Mouse (Mus musculus): ENCODE results near the gene Akr1c18. TPM values are rescaled to one million over a fixed set of nuclear protein-coding genes. Genes with fewer than 3 reads are reported as not detected.
A peak's percentile ranks its signal among the peaks of the same experiment; 100 is the strongest.
"Not testable (repeated sequence)": the region's sequence is repeated elsewhere in the genome, so short reads cannot be mapped to it uniquely, and the experiment has no call there.

The Akr1c18 gene
- total and polyA plus RNA-seq, 2 experiments from 2014 or later: not detected

GRCm38 (mm10) chr13:4133070-4133469, 17.4 kb downstream of the Akr1c18 start:
- TF ChIP-seq CTCF (IDR thresholded peaks at IDR 0.05): peak; percentile 37
- no peaks in the 10 kb centered on the region for H3K4me1 ChIP-seq (ENCODE audit: insufficient read depth, low read length)
- ATAC-seq (ENCODE audit: low FRiP score): no peak
- DNase-seq (ENCODE audit: low spot score): no peak
- H3K4me3 ChIP-seq (ENCODE audit: low read depth, low read length): no peak overlapping the region
- WGBS: 33% methylated on average over 2 of the region's 2 CpGs
- no peaks in the 10 kb centered on the region for H3K27me3 ChIP-seq (ENCODE audit: insufficient read depth, low read length)
- H3K4me2 ChIP-seq (ENCODE audit: low read depth, low read length, poor library complexity, severe bottlenecking): no peak overlapping the region
- no peak overlapping the region for H3K9ac ChIP-seq (replicated peaks; ENCODE audit: low read length, poor library complexity, severe bottlenecking)
- no peak overlapping the region for H3K27ac ChIP-seq (ENCODE audit: low read depth, low read length)
- H3K9me3 ChIP-seq (ENCODE audit: low read length): no peaks in the 10 kb centered on the region
- H3K36me3 ChIP-seq (ENCODE audit: insufficient read depth, low read length): no peaks in the 10 kb centered on the region

GRCm38 (mm10) chr13:4131721-4132120, 18.7 kb downstream of the Akr1c18 start:
- Histone ChIP-seq H3K27me3 (ENCODE audit: insufficient read depth, low read length) (no peaks in the 10 kb centered on the region), H3K27ac (ENCODE audit: low read depth, low read length) (no peak overlapping the region), H3K9ac (replicated peaks; ENCODE audit: low read length, poor library complexity, severe bottlenecking) (no peak overlapping the region), H3K4me3 (ENCODE audit: low read depth, low read length) (no peak overlapping the region), H3K4me2 (ENCODE audit: low read depth, low read length, poor library complexity, severe bottlenecking) (no peak overlapping the region), H3K4me1 (ENCODE audit: insufficient read depth, low read length) (no peaks in the 10 kb centered on the region), H3K36me3 (ENCODE audit: insufficient read depth, low read length) (no peaks in the 10 kb centered on the region), H3K9me3 (ENCODE audit: low read length) (no peaks in the 10 kb centered on the region)
- 76% methylated on average over 3 of the region's 3 CpGs for WGBS
- ATAC-seq (ENCODE audit: low FRiP score) (no peak), DNase-seq (ENCODE audit: low spot score) (no peak)
- TF ChIP-seq CTCF (IDR thresholded peaks at IDR 0.05): no peak

GRCm38 (mm10) chr13:4131317-4131716, 19.1 kb downstream of the Akr1c18 start:
- no peak for TF ChIP-seq CTCF (IDR thresholded peaks at IDR 0.05)
- ATAC-seq (ENCODE audit: low FRiP score): no peak

GRCm38 (mm10) chr13:4129100-4129499, 21.4 kb downstream of the Akr1c18 start:
- 47% methylated on average over 5 of the region's 5 CpGs for WGBS
- H3K4me3 ChIP-seq (ENCODE audit: low read depth, low read length): no peak overlapping the region
- H3K27ac ChIP-seq (ENCODE audit: low read depth, low read length): no peak overlapping the region
- DNase-seq (ENCODE audit: low spot score): peak; percentile 8
- H3K36me3 ChIP-seq (ENCODE audit: insufficient read depth, low read length): no peaks in the 10 kb centered on the region
- no peak overlapping the region for H3K9ac ChIP-seq (replicated peaks; ENCODE audit: low read length, poor library complexity, severe bottlenecking)
- peak; percentile 66 for TF ChIP-seq CTCF (IDR thresholded peaks at IDR 0.05)
- H3K9me3 ChIP-seq (ENCODE audit: low read length): no peaks in the 10 kb centered on the region
- no peak overlapping the region for H3K4me2 ChIP-seq (ENCODE audit: low read depth, low read length, poor library complexity, severe bottlenecking)
- no peaks in the 10 kb centered on the region for H3K27me3 ChIP-seq (ENCODE audit: insufficient read depth, low read length)
- ATAC-seq (ENCODE audit: low FRiP score): no peak
- no peaks in the 10 kb centered on the region for H3K4me1 ChIP-seq (ENCODE audit: insufficient read depth, low read length)

More at GRCm38 (mm10) chr13:4131317-4131716, 19.1 kb downstream of the Akr1c18 start:
- Histone ChIP-seq H3K4me1 (ENCODE audit: insufficient read depth, low read length) (no peaks in the 10 kb centered on the region), H3K27ac (ENCODE audit: low read depth, low read length) (no peak overlapping the region), H3K4me2 (ENCODE audit: low read depth, low read length, poor library complexity, severe bottlenecking) (no peak overlapping the region), H3K4me3 (ENCODE audit: low read depth, low read length) (no peak overlapping the region), H3K27me3 (ENCODE audit: insufficient read depth, low read length) (no peaks in the 10 kb centered on the region), H3K9me3 (ENCODE audit: low read length) (no peaks in the 10 kb centered on the region), H3K9ac (replicated peaks; ENCODE audit: low read length, poor library complexity, severe bottlenecking) (no peak overlapping the region), H3K36me3 (ENCODE audit: insufficient read depth, low read length) (no peaks in the 10 kb centered on the region)
- WGBS: 71% methylated on average over 1 of the region's 1 CpGs
- no peak for DNase-seq (ENCODE audit: low spot score)

GRCm38 (mm10) chr13:4125846-4126245, 24.6 kb downstream of the Akr1c18 start:
- DNase-seq (ENCODE audit: low spot score); ATAC-seq (ENCODE audit: low FRiP score); H3K9me3 ChIP-seq (ENCODE audit: low read length); H3K4me1 ChIP-seq (ENCODE audit: insufficient read depth, low read length); H3K4me2 ChIP-seq (ENCODE audit: low read depth, low read length, poor library complexity, severe bottlenecking); H3K36me3 ChIP-seq (ENCODE audit: insufficient read depth, low read length); H3K27ac ChIP-seq (ENCODE audit: low read depth, low read length); H3K27me3 ChIP-seq (ENCODE audit: insufficient read depth, low read length); H3K4me3 ChIP-seq (ENCODE audit: low read depth, low read length); H3K9ac ChIP-seq (replicated peaks; ENCODE audit: low read length, poor library complexity, severe bottlenecking): not testable (repeated sequence)
- 66% methylated on average over 1 of the region's 1 CpGs for WGBS

- not testable (repeated sequence) for ATAC-seq (ENCODE audit: low FRiP score); H3K4me3 ChIP-seq (ENCODE audit: low read depth, low read length); H3K9ac ChIP-seq (replicated peaks; ENCODE audit: low read length, poor library complexity, severe bottlenecking); H3K27ac ChIP-seq (ENCODE audit: low read depth, low read length); H3K36me3 ChIP-seq (ENCODE audit: insufficient read depth, low read length); H3K4me2 ChIP-seq (ENCODE audit: low read depth, low read length, poor library complexity, severe bottlenecking); H3K4me1 ChIP-seq (ENCODE audit: insufficient read depth, low read length); H3K9me3 ChIP-seq (ENCODE audit: low read length); H3K27me3 ChIP-seq (ENCODE audit: insufficient read depth, low read length); DNase-seq (ENCODE audit: low spot score)
- WGBS: 93% methylated on average over 6 of the region's 6 CpGs
Observed at GRCm38 (mm10) chr13:4124471-4124870, 26.0 kb downstream of the Akr1c18 start.
